Mouse (Mus musculus) naive thymus-derived CD4-positive, alpha-beta T cell, adult 2 months (primary cell): ENCODE measurements around the gene Eif1b.
"Not testable (repeated sequence)": the region's sequence is repeated elsewhere in the genome, so short reads cannot be mapped to it uniquely, and the experiment has no call there.

ENCODE experiments used
- DNase-seq: peaks from one replicate; pipeline ENCODE4 v3.0.0-alpha.2; 2011; ENCODE audit warnings: low read depth

Eif1b gene

DNA sequence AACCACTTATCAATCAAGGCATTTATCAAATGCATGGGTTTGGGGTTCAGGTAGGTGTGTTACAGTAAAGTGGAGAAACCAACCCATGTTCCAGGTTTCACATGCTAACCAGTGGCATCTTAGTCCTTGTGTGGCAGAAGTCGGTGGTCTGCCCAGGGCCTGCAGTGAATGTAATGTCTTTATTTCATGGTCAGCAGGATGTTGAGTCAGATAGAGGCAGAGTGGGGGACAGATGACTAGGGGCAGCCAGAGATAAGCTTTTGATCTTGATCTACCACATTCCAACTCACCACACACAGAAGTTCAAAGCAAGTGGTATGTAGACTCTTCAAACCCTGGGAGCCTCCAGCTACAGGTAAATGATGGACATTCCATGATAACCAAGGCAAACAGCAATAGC, 29.1 kb downstream of the Eif1b start:
- DNase-seq, result no peak

DNA sequence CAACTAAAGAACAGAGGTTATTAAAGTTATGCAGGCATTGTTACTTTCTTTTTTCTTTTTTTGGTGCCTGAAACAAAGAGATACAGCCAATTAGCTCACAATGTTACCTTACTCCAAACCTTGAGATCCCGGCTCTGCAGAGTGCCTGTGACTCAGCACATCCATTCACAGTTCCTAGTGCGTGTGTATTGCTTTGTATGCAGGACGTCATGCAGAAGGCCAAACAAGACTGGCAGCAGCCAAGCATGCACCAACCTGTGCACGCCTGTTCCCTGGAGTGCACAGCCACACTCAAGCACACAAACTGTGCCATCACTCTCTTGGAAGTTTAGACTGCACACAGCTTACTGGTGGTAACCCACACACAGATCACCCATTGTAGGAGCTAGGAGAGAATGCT, 35.2 kb downstream of the Eif1b start:
- no peak for DNase-seq

DNA sequence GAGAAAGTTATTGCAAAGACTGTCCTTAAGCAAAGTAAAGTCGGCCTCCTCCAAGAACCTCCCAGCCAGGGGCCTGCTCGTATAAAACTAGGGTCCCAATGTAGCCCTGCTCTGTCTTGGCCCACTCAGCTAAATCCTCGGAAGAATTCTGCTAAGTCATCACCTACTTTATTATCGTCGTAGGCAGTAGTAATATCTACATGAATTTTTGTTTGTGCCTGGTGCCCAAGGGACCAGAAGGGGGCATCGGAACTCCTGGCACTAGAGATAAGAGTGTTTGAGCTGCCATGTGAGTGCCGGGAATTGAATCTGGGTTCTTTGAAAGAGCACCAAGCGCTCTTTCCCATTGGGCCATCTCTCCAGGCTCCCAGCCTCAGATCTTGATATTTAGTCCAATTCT, 35.9 kb downstream of the Eif1b start:
- DNase-seq, result no peak

DNA sequence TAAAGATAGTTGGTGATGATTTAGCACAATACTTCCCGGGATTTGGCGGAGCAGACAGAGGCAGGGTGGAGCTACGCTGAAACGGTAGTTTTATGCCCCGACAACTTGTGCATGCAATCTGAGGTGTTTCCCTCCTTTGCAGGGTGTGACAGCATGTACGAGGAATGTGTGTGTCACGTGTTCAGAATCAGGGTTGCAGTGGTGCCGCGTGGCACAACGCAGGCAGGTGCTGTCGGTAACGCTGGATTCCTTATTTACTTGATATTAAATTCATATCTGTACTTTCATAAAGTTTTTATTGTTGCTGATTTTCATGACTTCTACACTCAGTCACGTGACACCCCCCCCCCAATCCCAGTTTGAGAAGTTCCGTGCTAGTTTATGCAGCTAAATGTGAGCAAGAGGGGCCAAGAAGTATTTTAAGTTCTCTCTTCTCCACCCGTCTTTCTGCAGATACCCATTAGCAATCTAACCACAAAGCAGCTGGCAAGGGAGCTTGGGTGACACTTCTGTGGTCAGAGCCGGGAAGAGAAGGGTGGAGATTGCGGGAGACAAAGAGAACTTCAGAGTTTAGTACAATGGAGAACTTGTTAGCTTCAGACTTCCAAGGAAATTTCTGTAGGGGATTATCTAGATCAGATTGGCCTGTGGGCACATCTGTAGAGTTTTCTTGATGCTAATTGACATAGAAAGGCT, 36.9 kb downstream of the Eif1b start:
- no peak for DNase-seq

DNA sequence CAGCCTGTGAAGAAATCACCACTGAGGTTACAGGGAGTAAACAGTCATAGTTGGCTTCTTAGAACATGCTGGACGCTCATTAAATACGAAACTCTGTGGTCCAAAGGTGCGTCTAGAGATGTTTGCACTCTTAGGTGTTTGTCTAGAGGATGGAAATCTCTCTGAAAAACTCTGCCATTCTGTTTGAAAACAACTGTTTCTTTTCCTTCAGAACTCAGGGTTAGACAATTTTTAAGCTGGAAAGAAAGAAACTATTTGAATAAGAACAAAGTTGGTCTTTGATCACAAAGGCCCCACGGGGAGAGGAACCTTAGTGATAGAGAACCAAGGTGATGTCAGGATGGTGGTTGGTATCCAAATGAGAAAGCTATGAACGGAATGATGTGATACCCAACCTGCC, 38.4 kb downstream of the Eif1b start:
- no peak for DNase-seq

DNA sequence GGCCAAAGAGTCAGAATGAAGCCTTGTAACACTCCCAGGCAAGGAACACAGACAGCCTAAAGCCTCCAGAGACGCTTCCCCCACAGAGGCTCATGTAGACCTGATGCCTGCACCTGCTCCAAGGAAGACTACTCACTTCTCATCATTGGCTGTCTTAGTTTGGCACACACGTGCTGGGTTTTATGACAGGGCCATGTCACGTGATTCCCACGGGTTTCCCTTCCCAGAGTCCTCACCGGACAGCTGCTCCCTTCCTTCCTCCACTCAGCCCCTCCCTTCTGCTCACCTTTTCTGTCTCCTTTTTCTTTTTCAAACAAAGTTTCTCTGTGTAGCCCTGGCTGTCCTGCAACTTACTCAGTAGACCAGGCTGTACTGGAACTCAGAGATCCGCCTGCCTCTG, 40.0 kb downstream of the Eif1b start:
- no peak for DNase-seq

DNA sequence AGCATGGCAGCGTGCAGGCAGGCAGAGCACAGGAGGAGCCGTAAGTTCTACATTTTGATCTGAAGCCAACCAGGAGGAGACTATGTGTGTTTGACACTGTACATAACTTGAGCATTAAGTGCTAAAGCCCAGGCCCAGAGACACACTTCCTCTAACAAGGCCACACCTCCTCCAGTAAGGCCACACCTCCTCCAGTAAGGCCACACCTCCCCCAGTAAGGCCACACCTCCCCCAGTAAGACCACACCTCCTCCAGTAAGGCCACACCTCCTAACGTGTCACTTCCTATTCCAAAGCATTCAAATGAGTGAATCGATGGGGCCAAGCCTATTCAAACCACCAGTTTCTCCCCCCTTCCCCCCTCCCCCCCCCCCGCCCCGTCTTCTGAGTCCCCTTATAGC, 40.7 kb downstream of the Eif1b start:
- DNase-seq, result no peak

DNA sequence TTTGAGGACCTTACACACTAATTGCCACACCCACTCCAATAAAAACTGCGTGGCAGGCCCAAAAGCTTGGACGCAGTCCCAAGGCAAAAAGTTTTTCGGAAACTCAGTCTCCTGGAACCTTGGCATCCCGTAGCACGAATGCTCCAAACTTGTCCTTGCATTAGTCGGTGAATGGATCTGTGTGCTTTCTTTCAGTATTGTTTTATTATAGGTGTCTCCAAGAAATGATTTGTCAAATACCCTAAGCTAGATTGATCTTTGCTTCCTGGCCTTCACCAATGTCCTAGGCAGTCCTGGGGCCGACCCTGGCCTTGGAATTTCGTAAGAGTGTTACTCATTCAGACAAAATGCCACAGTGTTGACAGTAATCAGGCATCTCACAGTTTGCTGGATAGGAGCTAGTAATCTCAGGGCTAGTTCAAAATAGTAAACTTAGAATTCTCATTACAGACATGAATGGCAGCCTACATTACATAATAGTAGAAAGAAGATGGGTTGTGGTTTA, 41.5 kb downstream of the Eif1b start:
- DNase-seq, result not testable (repeated sequence)

DNA sequence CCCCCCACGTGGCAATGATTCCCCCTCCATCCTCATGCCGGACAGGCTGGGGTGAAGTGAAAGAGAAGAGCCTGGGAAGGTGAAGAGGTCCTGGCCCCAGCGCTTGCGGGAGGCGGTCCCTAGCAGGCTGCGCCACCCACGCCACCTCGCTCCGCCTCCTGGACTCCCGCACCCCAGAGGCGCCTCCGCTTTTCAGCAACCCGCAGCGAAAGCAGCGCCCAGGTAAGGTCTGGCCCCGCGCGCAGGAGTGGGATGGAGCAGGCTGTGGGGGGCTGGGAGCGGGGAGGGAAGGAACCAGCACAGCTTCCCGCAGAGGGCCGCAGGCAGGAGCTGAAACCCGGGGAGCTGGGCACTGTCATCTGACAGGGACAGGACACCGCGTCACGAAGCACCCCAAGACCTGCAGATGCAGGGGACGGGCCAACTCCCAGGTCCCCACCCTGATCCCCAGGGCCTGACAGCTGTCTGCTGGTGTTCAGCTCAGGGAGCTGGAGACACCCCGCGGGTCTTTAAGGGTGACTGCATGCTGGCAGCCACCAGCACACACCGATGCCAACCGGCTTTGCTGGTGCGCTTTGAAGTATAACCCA, 47.7 kb downstream of the Eif1b start, which contains the start of gene Entpd3:
TSS of gene Entpd3 (plus strand) at position 157 of the 590 bp plus-strand sequence.
- peak; percentile 10 for DNase-seq

DNA sequence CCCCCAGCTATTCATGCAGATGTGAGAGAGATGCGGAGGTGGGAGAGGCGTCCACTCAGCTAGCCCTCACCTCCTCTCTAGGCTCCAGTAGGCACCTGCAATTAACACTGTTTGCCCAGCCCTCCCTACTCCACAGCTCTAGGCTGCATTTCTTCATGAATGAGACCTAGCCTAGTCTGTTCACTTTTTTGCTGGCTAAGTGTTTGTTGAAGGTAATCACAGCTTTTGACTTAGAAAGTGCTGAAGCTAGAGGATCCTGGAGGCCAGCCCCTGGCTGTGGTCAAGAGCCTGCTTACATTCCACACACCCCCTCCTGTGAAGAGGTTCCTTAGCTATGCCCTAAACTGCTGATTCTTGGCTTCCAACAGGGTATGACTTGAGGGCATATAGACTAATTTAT, 49.4 kb downstream of the Eif1b start:
- no peak for DNase-seq

DNA sequence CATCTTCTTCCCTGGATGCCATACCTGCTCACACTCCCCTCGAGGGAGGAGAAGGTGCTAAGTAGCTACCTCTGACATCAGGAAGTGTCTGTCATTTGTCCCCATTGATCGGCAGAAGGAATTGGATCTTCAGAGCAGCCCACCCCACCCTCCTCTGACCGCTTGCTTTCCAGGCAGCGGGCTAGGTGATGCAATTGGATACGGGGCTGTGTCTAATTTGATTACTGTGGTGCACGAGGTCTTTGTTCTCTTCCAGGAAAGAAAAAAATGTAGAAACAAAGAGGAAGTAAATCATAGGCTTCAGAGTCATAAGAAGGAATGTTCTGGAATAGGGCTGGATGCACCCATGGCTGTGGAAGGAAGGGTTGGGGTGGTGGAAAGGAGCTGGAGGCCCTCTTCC, 50.2 kb downstream of the Eif1b start:
- no peak for DNase-seq
